Mouse (Mus musculus) kidney, postnatal 0 days (tissue): ENCODE results near the gene Cyp1a2. TPM values are rescaled to one million over a fixed set of nuclear protein-coding genes. Genes with fewer than 3 reads are reported as not detected.

Experiments
- ATAC-seq: fragments of 200-750 bp; cut with Nextera tagmentation; replicated peaks from 2 replicates; pipeline ENCODE4 v1.8.0; 2017; ENCODE audit warnings: low read depth, moderate number of reproducible peaks, moderate TSS enrichment, moderate library complexity; ENCODE audit not compliant: low FRiP score
- DNase-seq: peaks from one replicate; pipeline ENCODE4 v3.0.0-alpha.2; 2016; ENCODE audit warnings: low spot score
- H3K27ac ChIP-seq: fragments of 300-500 bp; sonication (generic); 2 replicates; pipeline ENCODE4 v1.5.1; 2014; ENCODE audit warnings: mild to moderate bottlenecking
- H3K27me3 ChIP-seq: fragments of 300-500 bp; sonication (generic); 2 replicates; pipeline ENCODE4 v1.6.1; 2014; ENCODE audit warnings: low read length, mixed read lengths; ENCODE audit not compliant: insufficient read depth
- H3K36me3 ChIP-seq: fragments of 300-500 bp; sonication (generic); 2 replicates; pipeline ENCODE4 v1.6.1; 2014; ENCODE audit warnings: low read length, mixed read lengths; ENCODE audit not compliant: insufficient read depth
- H3K4me1 ChIP-seq: fragments of 300-500 bp; sonication (generic); replicated peaks from 2 replicates; pipeline ENCODE4 v1.6.1; 2014; ENCODE audit warnings: antibody characterized with exemption, low read length, mixed read lengths; ENCODE audit not compliant: insufficient read depth
- H3K4me2 ChIP-seq: fragments of 300-500 bp; sonication (generic); 2 replicates; pipeline ENCODE4 v1.6.1; 2014; ENCODE audit warnings: mild to moderate bottlenecking, low read length, moderate library complexity, mixed read lengths
- H3K4me3 ChIP-seq: fragments of 300-500 bp; sonication (generic); replicated peaks from 2 replicates; pipeline ENCODE4 v1.5.1; 2014; ENCODE audit warnings: low read depth, low read length
- H3K9ac ChIP-seq: fragments of 300-500 bp; sonication (generic); 2 replicates; pipeline ENCODE4 v1.6.1; 2014; ENCODE audit warnings: low read depth, low read length
- H3K9me3 ChIP-seq: fragments of 300-500 bp; sonication (generic); replicated peaks from 2 replicates; pipeline ENCODE4 v1.6.1; 2016; ENCODE audit warnings: low read length, inconsistent platforms, mixed read lengths
- CTCF ChIP-seq: IDR thresholded peaks from 2 replicates; pipeline ENCODE4 v1.5.1; 2016; ENCODE audit warnings: antibody characterized with exemption, low read depth, mild to moderate bottlenecking, moderate library complexity
- WGBS: fragments of 180-500 bp; shearing (Covaris S2); extraction: QIAGEN DNeasy Blood & Tissue Kit; methylation state at CpG from one replicate; pipeline ENCODE4 v1.1.7; 2014; 5-methylcytosine and 5-hydroxymethylcytosine counted together
- polyA plus RNA-seq: library from polyadenylated mRNA; unstranded; fragments of >200 nt; fragmentation: Nextera tagmentation; extraction: Ambion mirVana; gene quantifications from 2 replicates; pipeline ENCODE4 v1.2.1, GENCODE M21; 2015

Cyp1a2 gene
- polyA plus RNA-seq, 1 experiment from 2014 or later, result not detected

GRCm38 (mm10) chr9:57641022-57641421, 42.5 kb downstream of the Cyp1a2 start:
- Histone ChIP-seq H3K4me3 (no peak overlapping the region), H3K4me2 (peak overlapping the region; percentile 40), H3K9ac (no peak overlapping the region), H3K4me1 (peaks cover 58% of the 10 kb centered on the region), H3K27ac (peak overlapping the region; percentile 83), H3K27me3 (no peaks in the 10 kb centered on the region), H3K36me3 (no peaks in the 10 kb centered on the region), H3K9me3 (no peaks in the 10 kb centered on the region)
- 73% methylated on average over 1 of the region's 1 CpGs for WGBS
- no peak for TF ChIP-seq CTCF
- no peak for ATAC-seq
- no peak for DNase-seq

GRCm38 (mm10) chr9:57640384-57640783, 43.1 kb downstream of the Cyp1a2 start:
- Histone ChIP-seq H3K9me3 (no peaks in the 10 kb centered on the region), H3K4me3 (no peak overlapping the region), H3K9ac (peak overlapping the region; percentile 39), H3K36me3 (no peaks in the 10 kb centered on the region), H3K27me3 (no peaks in the 10 kb centered on the region), H3K4me1 (peaks cover 58% of the 10 kb centered on the region), H3K27ac (peak overlapping the region; percentile 83), H3K4me2 (peak overlapping the region; percentile 40)
- WGBS, result 4% methylated on average over 15 of the region's 15 CpGs
- 0 out of 2 replicates have a peak, but pooled peaks have one; percentile 3 for TF ChIP-seq CTCF
- ATAC-seq, result peak; percentile 53; the same call in 1 of the 2 replicates
- peak; percentile 86 for DNase-seq

GRCm38 (mm10) chr9:57639661-57640328, 43.7 kb downstream of the Cyp1a2 start:
- WGBS, result 65% methylated on average over 5 of the region's 5 CpGs
- no peak for TF ChIP-seq CTCF
- peaks cover 58% of the 10 kb centered on the region for H3K4me1 ChIP-seq
- H3K36me3 ChIP-seq, result no peaks in the 10 kb centered on the region
- H3K4me2 ChIP-seq, result peak overlapping the region; percentile 40
- ATAC-seq (no peak), DNase-seq (no peak)
- no peaks in the 10 kb centered on the region for H3K27me3 ChIP-seq
- H3K4me3 ChIP-seq, result no peak overlapping the region
- peak overlapping the region; percentile 83 for H3K27ac ChIP-seq
- 0 out of 2 replicates have a peak overlapping the region, but pooled peaks have one; percentile 31 for H3K9ac ChIP-seq
- H3K9me3 ChIP-seq, result no peaks in the 10 kb centered on the region

- WGBS, result 15% methylated on average over 8 of the region's 8 CpGs
- H3K9me3 ChIP-seq, result no peaks in the 10 kb centered on the region
- DNase-seq (no peak), ATAC-seq (no peak)
- H3K9ac ChIP-seq, result peak overlapping the region; percentile 31
- H3K4me1 ChIP-seq, result peaks cover 54% of the 10 kb centered on the region
- H3K36me3 ChIP-seq, result no peaks in the 10 kb centered on the region
- no peak overlapping the region for H3K4me3 ChIP-seq
- no peak for TF ChIP-seq CTCF
- H3K27ac ChIP-seq, result peak overlapping the region; percentile 83
- peak overlapping the region; percentile 40 for H3K4me2 ChIP-seq
- H3K27me3 ChIP-seq, result no peaks in the 10 kb centered on the region
Observed at GRCm38 (mm10) chr9:57638651-57639459, 44.6 kb downstream of the Cyp1a2 start.

- DNase-seq, result peak; percentile 83
- H3K9me3 ChIP-seq, result no peaks in the 10 kb centered on the region
- no peak overlapping the region for H3K9ac ChIP-seq
- H3K27ac ChIP-seq, result peak overlapping the region; percentile 83
- peak overlapping the region; percentile 4 for H3K4me2 ChIP-seq
- 7% methylated on average over 6 of the region's 6 CpGs for WGBS
- ATAC-seq, result peak; percentile 55; the same call in 1 of the 2 replicates
- peaks cover 43% of the 10 kb centered on the region for H3K4me1 ChIP-seq
- no peaks in the 10 kb centered on the region for H3K36me3 ChIP-seq
- H3K4me3 ChIP-seq, result no peak overlapping the region
- TF ChIP-seq CTCF, result no peak
- no peaks in the 10 kb centered on the region for H3K27me3 ChIP-seq
Observed at GRCm38 (mm10) chr9:57637741-57638322, 45.7 kb downstream of the Cyp1a2 start.

- peaks cover 42% of the 10 kb centered on the region for H3K4me1 ChIP-seq
- WGBS, result 50% methylated on average over 3 of the region's 3 CpGs
- no peaks in the 10 kb centered on the region for H3K9me3 ChIP-seq
- no peaks in the 10 kb centered on the region for H3K27me3 ChIP-seq
- H3K36me3 ChIP-seq, result no peaks in the 10 kb centered on the region
- ATAC-seq (no peak), DNase-seq (no peak)
- 0 out of 2 replicates have a peak overlapping the region, but pooled peaks have one; percentile 4 for H3K4me2 ChIP-seq
- no peak overlapping the region for H3K9ac ChIP-seq
- H3K27ac ChIP-seq, result peak overlapping the region; percentile 83
- H3K4me3 ChIP-seq, result no peak overlapping the region
- no peak for TF ChIP-seq CTCF
Observed at GRCm38 (mm10) chr9:57637272-57637671, 46.2 kb downstream of the Cyp1a2 start.
